Mouse (Mus musculus): Measurements from ENCODE around the gene Mipep. TPM values are rescaled to one million over a fixed set of nuclear protein-coding genes. Genes with fewer than 3 reads are reported as not detected.
A peak's percentile ranks its signal among the peaks of the same experiment; 100 is the strongest.

The Mipep gene
- polyA plus RNA-seq, 1 experiment from 2014 or later: 33.2 TPM

DNA sequence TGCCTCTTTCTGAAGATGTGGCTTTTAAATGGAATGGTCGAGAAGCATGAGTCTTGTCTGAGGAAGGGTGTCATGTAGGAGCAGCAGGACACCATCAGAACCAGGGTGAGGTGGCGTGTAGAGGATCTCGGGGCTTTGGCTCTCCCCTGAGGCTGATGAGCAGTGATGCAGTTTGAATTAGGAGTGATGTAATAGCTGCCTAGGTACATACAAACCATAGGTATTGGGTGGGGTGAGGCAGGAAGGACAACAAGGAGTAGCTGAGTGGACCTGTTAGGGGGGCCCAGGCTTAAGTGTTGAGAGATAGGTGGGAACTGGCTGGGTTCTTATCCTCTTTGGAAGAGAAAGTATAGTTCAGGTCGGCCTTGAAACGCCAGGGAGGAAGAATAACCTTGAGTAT is 43.9 kb upstream of the Mipep start:
- peak overlapping the region; percentile 56 for H3K9ac ChIP-seq (ENCODE audit: low read length)
- H3K27me3 ChIP-seq (ENCODE audit: control insufficient read depth, insufficient read depth, low read length): no peaks in the 10 kb centered on the region
- H3K4me3 ChIP-seq (ENCODE audit: low read length): no peak overlapping the region
- peak overlapping the region; percentile 45 for H3K4me2 ChIP-seq (ENCODE audit: low read depth, low read length)
- H3K27ac ChIP-seq (ENCODE audit: low read length): peak overlapping the region; percentile 96
- H3K9me3 ChIP-seq (replicated peaks; ENCODE audit: control insufficient read depth, low read length): no peaks in the 10 kb centered on the region
- peaks cover 90% of the 10 kb centered on the region for H3K4me1 ChIP-seq (ENCODE audit: control insufficient read depth, insufficient read depth, low read length)
- 53% methylated on average over 5 of the region's 5 CpGs for WGBS
- H3K36me3 ChIP-seq (ENCODE audit: control insufficient read depth, insufficient read depth): no peaks in the 10 kb centered on the region
- ATAC-seq (replicated peaks; ENCODE audit: extremely low read depth, insufficient read depth, low FRiP score): no peak

DNA sequence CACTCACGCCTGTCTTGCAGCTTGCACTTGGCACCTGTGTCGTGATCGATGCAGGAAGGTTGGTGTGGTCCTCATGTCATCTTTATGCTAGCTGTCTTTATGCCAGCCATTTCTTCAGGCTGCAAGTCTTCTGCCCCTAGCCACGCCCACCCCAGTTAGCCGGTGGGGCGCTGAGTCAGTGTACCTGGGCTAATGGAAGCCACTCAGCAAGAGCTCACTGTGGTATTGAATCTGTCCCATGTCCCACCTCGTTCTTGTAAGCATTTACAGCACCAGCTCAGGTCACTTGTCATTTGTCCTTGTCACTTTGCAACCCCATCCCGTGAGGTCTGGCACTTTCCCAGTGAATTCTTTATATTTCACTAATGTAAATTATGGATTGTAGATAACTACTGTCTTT is 43.3 kb upstream of the Mipep start:
- H3K36me3 ChIP-seq (ENCODE audit: control insufficient read depth, insufficient read depth): peaks cover 4% of the 10 kb centered on the region; the same call in 1 of the 2 replicates
- 35% methylated on average over 8 of the region's 8 CpGs for WGBS
- H3K4me1 ChIP-seq (ENCODE audit: control insufficient read depth, insufficient read depth, low read length): peaks cover 88% of the 10 kb centered on the region
- peak; percentile 41 for ATAC-seq (replicated peaks; ENCODE audit: extremely low read depth, insufficient read depth, low FRiP score)
- H3K27ac ChIP-seq (ENCODE audit: low read length): peak overlapping the region; percentile 96
- H3K9me3 ChIP-seq (replicated peaks; ENCODE audit: control insufficient read depth, low read length): no peaks in the 10 kb centered on the region
- H3K4me2 ChIP-seq (ENCODE audit: low read depth, low read length): peak overlapping the region; percentile 45
- peak overlapping the region; percentile 56 for H3K9ac ChIP-seq (ENCODE audit: low read length)
- no peaks in the 10 kb centered on the region for H3K27me3 ChIP-seq (ENCODE audit: control insufficient read depth, insufficient read depth, low read length)
- no peak overlapping the region for H3K4me3 ChIP-seq (ENCODE audit: low read length)

DNA sequence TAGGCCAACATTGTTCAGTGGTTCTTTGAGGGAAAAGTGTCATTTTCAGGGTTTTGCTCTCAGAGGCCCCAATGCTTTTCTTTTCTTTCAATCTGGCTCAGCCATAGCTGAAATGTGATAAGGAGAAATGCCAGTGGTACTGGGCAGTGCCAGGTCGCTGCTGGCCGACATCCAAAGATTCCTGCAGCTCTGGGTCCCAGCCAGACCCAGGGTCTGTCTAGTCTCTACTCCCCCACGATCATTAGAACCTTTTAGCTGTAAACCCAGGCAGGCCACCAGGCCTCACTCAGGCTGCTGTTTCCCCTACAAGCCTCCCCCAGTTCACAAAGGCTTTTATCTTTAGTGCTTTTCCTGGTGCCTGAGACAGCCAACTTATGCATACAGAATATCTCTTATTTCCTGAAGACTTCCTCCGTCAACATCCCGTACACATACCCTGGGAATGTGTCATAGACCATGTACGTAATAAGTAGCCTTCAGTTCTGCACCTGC is 42.8 kb upstream of the Mipep start:
- H3K4me3 ChIP-seq (ENCODE audit: low read length): no peak overlapping the region
- peaks cover 83% of the 10 kb centered on the region for H3K4me1 ChIP-seq (ENCODE audit: control insufficient read depth, insufficient read depth, low read length)
- peak overlapping the region; percentile 96 for H3K27ac ChIP-seq (ENCODE audit: low read length)
- no peaks in the 10 kb centered on the region for H3K9me3 ChIP-seq (replicated peaks; ENCODE audit: control insufficient read depth, low read length)
- H3K4me2 ChIP-seq (ENCODE audit: low read depth, low read length): peak overlapping the region; percentile 45
- 15% methylated on average over 6 of the region's 6 CpGs for WGBS
- peak; percentile 80 for ATAC-seq (replicated peaks; ENCODE audit: extremely low read depth, insufficient read depth, low FRiP score)
- H3K9ac ChIP-seq (ENCODE audit: low read length): peak overlapping the region; percentile 56
- H3K27me3 ChIP-seq (ENCODE audit: control insufficient read depth, insufficient read depth, low read length): no peaks in the 10 kb centered on the region
- H3K36me3 ChIP-seq (ENCODE audit: control insufficient read depth, insufficient read depth): peaks cover 9% of the 10 kb centered on the region

DNA sequence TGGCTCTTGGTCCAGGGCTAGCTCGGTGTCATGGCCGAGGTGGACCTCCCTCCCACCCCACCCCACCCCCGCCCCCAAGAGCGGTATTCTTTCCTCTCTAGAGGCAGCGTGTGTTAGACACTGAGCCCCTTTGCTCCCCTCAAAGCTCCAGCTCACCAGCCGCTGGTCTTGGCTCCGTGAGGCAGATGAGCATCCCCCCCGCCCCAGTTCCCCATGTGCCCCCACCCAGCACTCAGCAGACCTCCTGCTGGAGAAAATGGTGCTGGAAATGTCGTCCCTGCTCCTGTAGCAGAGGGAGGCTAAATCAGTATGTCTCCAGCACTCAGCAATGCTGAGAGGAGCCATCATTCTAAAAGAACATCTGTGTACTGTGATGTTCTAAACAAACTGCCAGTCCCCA is 40.7 kb upstream of the Mipep start:
- Histone ChIP-seq H3K27me3 (ENCODE audit: control insufficient read depth, insufficient read depth, low read length) (no peaks in the 10 kb centered on the region), H3K9ac (ENCODE audit: low read length) (no peak overlapping the region), H3K9me3 (replicated peaks; ENCODE audit: control insufficient read depth, low read length) (no peaks in the 10 kb centered on the region), H3K4me2 (ENCODE audit: low read depth, low read length) (no peak overlapping the region), H3K4me1 (ENCODE audit: control insufficient read depth, insufficient read depth, low read length) (peaks cover 62% of the 10 kb centered on the region), H3K4me3 (ENCODE audit: low read length) (no peak overlapping the region), H3K36me3 (ENCODE audit: control insufficient read depth, insufficient read depth) (peaks cover 16% of the 10 kb centered on the region), H3K27ac (ENCODE audit: low read length) (no peak overlapping the region)
- 70% methylated on average over 9 of the region's 9 CpGs for WGBS
- no peak for ATAC-seq (replicated peaks; ENCODE audit: extremely low read depth, insufficient read depth, low FRiP score)

DNA sequence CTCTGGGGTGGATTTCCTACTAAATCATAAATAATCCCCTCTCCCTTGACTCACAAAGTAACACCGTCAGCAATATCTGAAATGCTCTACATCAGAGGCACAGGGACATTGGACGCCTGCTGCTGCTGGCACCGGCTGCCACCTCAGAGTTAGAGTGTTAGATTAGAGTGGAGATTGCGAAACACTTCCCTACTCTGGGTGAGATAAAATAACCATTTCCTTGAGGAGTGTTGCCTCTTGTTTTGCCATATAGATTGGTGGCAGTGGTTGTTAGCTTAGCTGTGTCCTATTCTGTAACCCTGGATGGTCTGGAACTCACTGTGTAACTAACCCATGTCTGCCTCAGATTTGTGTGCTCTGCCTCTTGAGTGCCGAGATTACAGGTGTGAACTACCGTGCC is 39.2 kb upstream of the Mipep start:
- H3K27ac ChIP-seq (ENCODE audit: low read length): no peak overlapping the region
- ATAC-seq (replicated peaks; ENCODE audit: extremely low read depth, insufficient read depth, low FRiP score): no peak
- H3K4me3 ChIP-seq (ENCODE audit: low read length): no peak overlapping the region
- 51% methylated on average over 6 of the region's 6 CpGs for WGBS
- H3K9me3 ChIP-seq (replicated peaks; ENCODE audit: control insufficient read depth, low read length): no peaks in the 10 kb centered on the region
- no peaks in the 10 kb centered on the region for H3K27me3 ChIP-seq (ENCODE audit: control insufficient read depth, insufficient read depth, low read length)
- H3K4me1 ChIP-seq (ENCODE audit: control insufficient read depth, insufficient read depth, low read length): peaks cover 57% of the 10 kb centered on the region
- peaks cover 21% of the 10 kb centered on the region for H3K36me3 ChIP-seq (ENCODE audit: control insufficient read depth, insufficient read depth)
- H3K9ac ChIP-seq (ENCODE audit: low read length): no peak overlapping the region
- H3K4me2 ChIP-seq (ENCODE audit: low read depth, low read length): no peak overlapping the region

DNA sequence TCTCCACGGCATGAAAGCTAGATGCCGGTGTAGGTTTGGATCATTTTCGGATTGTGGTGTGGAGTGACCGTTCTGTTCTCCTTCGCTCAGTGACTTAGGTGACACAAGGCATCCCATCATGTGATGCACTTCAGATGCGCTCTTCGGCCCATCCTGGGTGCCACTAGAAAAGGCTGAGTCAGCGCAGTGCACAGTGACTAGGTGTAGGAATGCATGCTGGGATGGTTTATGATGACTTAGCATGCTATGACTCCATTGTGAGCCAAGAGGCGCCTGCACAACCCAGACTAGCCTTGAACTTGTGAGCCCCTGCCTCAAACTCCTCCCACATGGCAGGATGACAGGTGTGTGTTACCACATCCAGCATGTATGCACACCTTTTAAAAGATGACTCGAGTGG is 38.2 kb upstream of the Mipep start:
- Histone ChIP-seq H3K4me3 (ENCODE audit: low read length) (no peak overlapping the region), H3K36me3 (ENCODE audit: control insufficient read depth, insufficient read depth) (peaks cover 27% of the 10 kb centered on the region), H3K4me2 (ENCODE audit: low read depth, low read length) (no peak overlapping the region), H3K9ac (ENCODE audit: low read length) (no peak overlapping the region), H3K9me3 (replicated peaks; ENCODE audit: control insufficient read depth, low read length) (no peaks in the 10 kb centered on the region), H3K27ac (ENCODE audit: low read length) (no peak overlapping the region), H3K27me3 (ENCODE audit: control insufficient read depth, insufficient read depth, low read length) (no peaks in the 10 kb centered on the region), H3K4me1 (ENCODE audit: control insufficient read depth, insufficient read depth, low read length) (peaks cover 51% of the 10 kb centered on the region)
- no peak for ATAC-seq (replicated peaks; ENCODE audit: extremely low read depth, insufficient read depth, low FRiP score)
- 93% methylated on average over 10 of the region's 10 CpGs for WGBS

DNA sequence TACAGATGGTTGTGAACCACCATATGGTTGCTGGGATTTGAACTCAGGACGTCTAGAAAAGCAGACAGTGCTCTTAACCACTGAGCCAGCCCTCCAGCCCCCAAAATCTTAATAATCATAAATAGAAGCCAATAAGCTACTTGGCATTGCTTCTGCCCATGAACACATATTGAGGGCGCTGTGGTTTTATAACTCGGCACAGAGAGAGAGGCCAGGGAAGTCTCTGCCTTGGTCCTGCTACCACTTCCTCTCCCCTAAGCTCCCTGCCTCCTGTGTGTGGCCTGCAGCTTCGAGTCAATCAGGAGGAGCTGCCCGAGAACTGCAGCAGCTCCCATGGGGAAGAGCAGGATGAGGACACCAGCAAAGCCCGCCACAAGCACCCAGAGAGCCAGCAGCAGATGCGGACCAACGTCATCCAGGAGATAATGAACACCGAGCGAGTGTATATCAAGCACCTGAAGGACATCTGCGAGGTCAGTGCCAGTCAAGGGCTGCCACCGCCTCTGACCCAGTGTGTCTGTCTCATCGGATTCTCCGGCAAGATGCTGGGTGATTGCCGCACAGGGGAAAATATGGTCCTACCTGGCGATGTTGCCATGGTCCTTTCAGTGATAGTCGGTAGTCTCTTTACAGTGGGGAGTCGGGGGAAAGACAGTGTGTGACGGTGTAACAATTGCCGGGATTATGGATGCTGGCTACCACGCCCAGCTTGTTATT is 37.1 kb upstream of the Mipep start:
- H3K9ac ChIP-seq (ENCODE audit: low read length): no peak overlapping the region
- H3K4me3 ChIP-seq (ENCODE audit: low read length): no peak overlapping the region
- ATAC-seq (replicated peaks; ENCODE audit: extremely low read depth, insufficient read depth, low FRiP score): no peak
- no peaks in the 10 kb centered on the region for H3K9me3 ChIP-seq (replicated peaks; ENCODE audit: control insufficient read depth, low read length)
- H3K36me3 ChIP-seq (ENCODE audit: control insufficient read depth, insufficient read depth): peaks cover 33% of the 10 kb centered on the region
- H3K27ac ChIP-seq (ENCODE audit: low read length): no peak overlapping the region
- peaks cover 40% of the 10 kb centered on the region for H3K4me1 ChIP-seq (ENCODE audit: control insufficient read depth, insufficient read depth, low read length)
- no peaks in the 10 kb centered on the region for H3K27me3 ChIP-seq (ENCODE audit: control insufficient read depth, insufficient read depth, low read length)
- 82% methylated on average over 21 of the region's 21 CpGs for WGBS
- no peak overlapping the region for H3K4me2 ChIP-seq (ENCODE audit: low read depth, low read length)

DNA sequence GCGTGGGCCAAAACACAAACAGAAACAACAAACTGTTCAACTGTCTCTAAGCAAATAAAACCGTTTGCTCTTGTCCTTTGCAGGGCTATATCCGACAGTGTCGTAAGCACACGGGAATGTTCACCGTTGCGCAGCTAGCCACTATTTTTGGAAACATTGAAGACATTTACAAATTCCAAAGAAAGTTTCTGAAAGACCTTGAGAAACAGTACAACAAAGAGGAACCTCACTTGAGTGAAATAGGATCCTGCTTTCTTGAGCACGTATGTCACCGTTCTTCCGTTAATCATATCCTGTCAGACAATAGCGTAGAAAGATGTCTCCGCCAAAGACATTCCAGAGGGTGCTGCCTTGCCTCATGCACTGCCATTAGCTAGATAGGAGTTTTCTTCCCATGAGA is 34.5 kb upstream of the Mipep start:
- Histone ChIP-seq H3K4me1 (ENCODE audit: control insufficient read depth, insufficient read depth, low read length) (peaks cover 17% of the 10 kb centered on the region), H3K27me3 (ENCODE audit: control insufficient read depth, insufficient read depth, low read length) (no peaks in the 10 kb centered on the region), H3K9ac (ENCODE audit: low read length) (no peak overlapping the region; the same call in 1 of the 2 replicates), H3K4me2 (ENCODE audit: low read depth, low read length) (0 out of 2 replicates have a peak overlapping the region, but pooled peaks have one; percentile 3), H3K36me3 (ENCODE audit: control insufficient read depth, insufficient read depth) (peaks cover 51% of the 10 kb centered on the region), H3K4me3 (ENCODE audit: low read length) (no peak overlapping the region), H3K27ac (ENCODE audit: low read length) (peak overlapping the region; percentile 60), H3K9me3 (replicated peaks; ENCODE audit: control insufficient read depth, low read length) (no peaks in the 10 kb centered on the region)
- ATAC-seq (replicated peaks; ENCODE audit: extremely low read depth, insufficient read depth, low FRiP score): peak; percentile 52
- WGBS: 35% methylated on average over 12 of the region's 12 CpGs

DNA sequence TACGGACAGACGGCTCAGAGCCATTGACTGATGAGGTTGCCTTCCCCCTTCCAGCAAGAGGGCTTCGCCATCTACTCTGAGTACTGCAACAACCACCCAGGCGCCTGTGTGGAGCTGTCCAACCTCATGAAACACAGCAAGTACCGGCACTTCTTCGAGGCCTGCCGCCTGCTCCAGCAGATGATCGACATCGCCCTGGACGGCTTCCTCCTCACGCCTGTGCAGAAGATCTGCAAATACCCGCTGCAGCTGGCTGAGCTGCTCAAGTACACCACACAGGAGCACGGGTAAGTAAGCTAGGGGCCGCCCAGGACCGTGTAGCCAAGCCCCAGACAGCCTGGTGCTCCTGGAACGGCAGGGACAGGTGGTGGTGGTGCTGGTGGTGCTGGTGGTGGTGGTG is 32.8 kb upstream of the Mipep start:
- 91% methylated on average over 16 of the region's 16 CpGs for WGBS

More for the DNA sequence above, 32.8 kb upstream of the Mipep start:
- Histone ChIP-seq H3K9me3 (replicated peaks; ENCODE audit: control insufficient read depth, low read length) (no peaks in the 10 kb centered on the region), H3K9ac (ENCODE audit: low read length) (no peak overlapping the region), H3K4me2 (ENCODE audit: low read depth, low read length) (no peak overlapping the region), H3K4me1 (ENCODE audit: control insufficient read depth, insufficient read depth, low read length) (peaks cover 12% of the 10 kb centered on the region), H3K27me3 (ENCODE audit: control insufficient read depth, insufficient read depth, low read length) (no peaks in the 10 kb centered on the region), H3K36me3 (ENCODE audit: control insufficient read depth, insufficient read depth) (peaks cover 58% of the 10 kb centered on the region), H3K27ac (ENCODE audit: low read length) (no peak overlapping the region), H3K4me3 (ENCODE audit: low read length) (no peak overlapping the region)
- ATAC-seq (replicated peaks; ENCODE audit: extremely low read depth, insufficient read depth, low FRiP score): no peak

Data from heart, embryonic 16.5 days (tissue).